Mouse (Mus musculus) hindbrain, postnatal 0 days (tissue): Measurements from ENCODE around the gene Ferd3l. TPM values are rescaled to one million over a fixed set of nuclear protein-coding genes. Genes with fewer than 3 reads are reported as not detected.

Source experiments
- ATAC-seq: fragments of 200-750 bp; cut with Nextera tagmentation; 2 replicates; pipeline ENCODE4 v1.8.0; 2017; ENCODE audit warnings: mild to moderate bottlenecking, moderate TSS enrichment, moderate library complexity
- DNase-seq: peaks from one replicate; pipeline ENCODE4 v3.0.0-alpha.2; 2015; ENCODE audit warnings: low spot score
- H3K27ac ChIP-seq: fragments of 300-500 bp; sonication (generic); 2 replicates; pipeline ENCODE4 v1.5.1; 2014; ENCODE audit warnings: mild to moderate bottlenecking
- H3K27me3 ChIP-seq: fragments of 300-500 bp; sonication (generic); 2 replicates; pipeline ENCODE4 v1.6.1; 2014; ENCODE audit warnings: low read length, mixed read lengths; ENCODE audit not compliant: insufficient read depth
- H3K36me3 ChIP-seq: fragments of 300-500 bp; sonication (generic); 2 replicates; pipeline ENCODE4 v1.6.1; 2014; ENCODE audit warnings: low read length, mixed read lengths; ENCODE audit not compliant: insufficient read depth
- H3K4me1 ChIP-seq: fragments of 300-500 bp; sonication (generic); 2 replicates; pipeline ENCODE4 v1.6.1; 2014; ENCODE audit warnings: antibody characterized with exemption, low read length, mixed read lengths; ENCODE audit not compliant: insufficient read depth
- H3K4me2 ChIP-seq: fragments of 300-500 bp; sonication (generic); 2 replicates; pipeline ENCODE4 v1.6.1; 2014; ENCODE audit warnings: low read depth, mild to moderate bottlenecking, low read length, moderate library complexity, mixed read lengths
- H3K4me3 ChIP-seq: fragments of 300-500 bp; sonication (generic); 2 replicates; pipeline ENCODE4 v1.5.1; 2014; ENCODE audit warnings: low read length
- H3K9ac ChIP-seq: fragments of 300-500 bp; sonication (generic); replicated peaks from 2 replicates; pipeline ENCODE4 v1.6.1; 2014; ENCODE audit warnings: mild to moderate bottlenecking, low read length, moderate library complexity, mixed read lengths
- H3K9me3 ChIP-seq: fragments of 300-500 bp; sonication (generic); 2 replicates; pipeline ENCODE4 v1.6.1; 2016; ENCODE audit warnings: low read length, mixed read lengths
- CTCF ChIP-seq: IDR thresholded peaks from 2 replicates; pipeline ENCODE4 v1.5.1; 2016; ENCODE audit warnings: antibody characterized with exemption, control low read depth, low read depth
- WGBS: fragments of 180-500 bp; shearing (Covaris S2); extraction: QIAGEN DNeasy Blood & Tissue Kit; methylation state at CpG from one replicate; pipeline ENCODE4 v1.1.7; 2014; 5-methylcytosine and 5-hydroxymethylcytosine counted together
- polyA plus RNA-seq: library from polyadenylated mRNA; unstranded; fragments of >200 nt; fragmentation: Nextera tagmentation; extraction: Ambion mirVana; gene quantifications from 2 replicates; pipeline ENCODE4 v1.2.1, GENCODE M21; 2015
- total RNA-seq: library from RNA; depleted of rRNA; stranded (reverse); fragments of >200 nt; gene quantifications from 2 replicates; pipeline ENCODE4 v1.2.3, GENCODE M21; 2014

Gene Ferd3l
- total and polyA plus RNA-seq, 2 experiments from 2014 or later, result 0.16 to 1.4 TPM

GRCm38 (mm10) chr12:33954931-33955565, 26.8 kb downstream of the Ferd3l start:
- Histone ChIP-seq H3K27ac (no peak overlapping the region), H3K4me1 (no peaks in the 10 kb centered on the region), H3K4me2 (no peak overlapping the region), H3K9ac (no peak overlapping the region), H3K36me3 (no peaks in the 10 kb centered on the region), H3K27me3 (peaks cover 52% of the 10 kb centered on the region), H3K9me3 (no peaks in the 10 kb centered on the region), H3K4me3 (no peak overlapping the region)
- no peak for ATAC-seq
- no peak for DNase-seq
- TF ChIP-seq CTCF, result no peak
- 14% methylated on average over 8 of the region's 8 CpGs for WGBS

GRCm38 (mm10) chr12:33955606-33956295, 27.5 kb downstream of the Ferd3l start:
- DNase-seq, result no peak
- no peaks in the 10 kb centered on the region for H3K36me3 ChIP-seq
- 2% methylated on average over 28 of the region's 28 CpGs for WGBS

DNA sequence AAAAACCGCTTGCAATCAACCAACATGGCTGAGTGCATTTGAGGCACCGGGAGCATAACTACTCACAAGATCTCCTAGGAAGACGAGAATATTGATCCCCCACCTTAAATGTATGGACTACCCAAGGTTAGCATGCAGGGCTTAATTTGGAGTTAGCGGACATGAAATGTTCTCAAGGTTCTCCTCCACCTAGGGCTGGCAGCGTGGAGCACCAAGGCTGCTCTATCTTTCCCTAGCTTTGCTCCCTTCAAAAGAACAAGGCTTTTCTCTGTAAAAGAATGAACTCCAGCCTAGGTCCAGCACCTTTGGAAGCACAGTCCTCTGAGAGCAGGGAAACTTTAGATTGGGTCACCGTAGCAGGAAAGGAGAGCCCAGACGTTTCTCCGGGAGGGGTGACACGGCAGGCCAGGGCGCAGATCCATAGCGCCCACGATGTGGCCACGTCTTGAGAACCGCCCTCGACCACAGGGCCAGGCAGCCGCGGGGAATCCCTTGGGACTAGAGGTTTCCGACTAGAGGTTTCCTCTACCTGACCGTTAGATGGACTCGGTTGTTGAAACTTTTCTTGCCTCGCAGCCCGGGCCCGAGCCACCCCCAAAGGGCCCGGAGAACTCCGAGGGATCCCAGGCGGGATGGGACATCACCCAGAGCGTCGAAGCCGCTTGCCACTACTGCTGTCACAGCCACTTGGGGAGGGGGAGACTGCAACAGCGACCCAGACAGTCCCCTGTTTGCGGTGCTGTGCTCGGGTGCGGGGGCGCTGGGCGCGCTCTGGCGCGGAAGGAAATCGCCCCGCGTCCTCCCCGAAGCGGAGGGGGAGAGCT, 28.6 kb downstream of the Ferd3l start:
- no peak for ATAC-seq
- no peak for DNase-seq
- Histone ChIP-seq H3K36me3 (no peaks in the 10 kb centered on the region), H3K27ac (no peak overlapping the region; the same call in 1 of the 2 replicates), H3K4me3 (peak overlapping the region; percentile 43), H3K9ac (no peak overlapping the region), H3K4me2 (peak overlapping the region; percentile 58), H3K9me3 (no peaks in the 10 kb centered on the region), H3K27me3 (peaks cover 66% of the 10 kb centered on the region), H3K4me1 (no peaks in the 10 kb centered on the region)
- under 1% methylated on average over 43 of the region's 43 CpGs for WGBS
- no peak for TF ChIP-seq CTCF

More at GRCm38 (mm10) chr12:33955606-33956295, 27.5 kb downstream of the Ferd3l start:
- H3K9ac ChIP-seq, result no peak overlapping the region
- H3K4me2 ChIP-seq, result no peak overlapping the region
- H3K27ac ChIP-seq, result no peak overlapping the region
- H3K4me1 ChIP-seq, result no peaks in the 10 kb centered on the region
- ATAC-seq, result no peak
- H3K4me3 ChIP-seq, result no peak overlapping the region
- peaks cover 56% of the 10 kb centered on the region for H3K27me3 ChIP-seq
- no peak for TF ChIP-seq CTCF
- no peaks in the 10 kb centered on the region for H3K9me3 ChIP-seq

DNA sequence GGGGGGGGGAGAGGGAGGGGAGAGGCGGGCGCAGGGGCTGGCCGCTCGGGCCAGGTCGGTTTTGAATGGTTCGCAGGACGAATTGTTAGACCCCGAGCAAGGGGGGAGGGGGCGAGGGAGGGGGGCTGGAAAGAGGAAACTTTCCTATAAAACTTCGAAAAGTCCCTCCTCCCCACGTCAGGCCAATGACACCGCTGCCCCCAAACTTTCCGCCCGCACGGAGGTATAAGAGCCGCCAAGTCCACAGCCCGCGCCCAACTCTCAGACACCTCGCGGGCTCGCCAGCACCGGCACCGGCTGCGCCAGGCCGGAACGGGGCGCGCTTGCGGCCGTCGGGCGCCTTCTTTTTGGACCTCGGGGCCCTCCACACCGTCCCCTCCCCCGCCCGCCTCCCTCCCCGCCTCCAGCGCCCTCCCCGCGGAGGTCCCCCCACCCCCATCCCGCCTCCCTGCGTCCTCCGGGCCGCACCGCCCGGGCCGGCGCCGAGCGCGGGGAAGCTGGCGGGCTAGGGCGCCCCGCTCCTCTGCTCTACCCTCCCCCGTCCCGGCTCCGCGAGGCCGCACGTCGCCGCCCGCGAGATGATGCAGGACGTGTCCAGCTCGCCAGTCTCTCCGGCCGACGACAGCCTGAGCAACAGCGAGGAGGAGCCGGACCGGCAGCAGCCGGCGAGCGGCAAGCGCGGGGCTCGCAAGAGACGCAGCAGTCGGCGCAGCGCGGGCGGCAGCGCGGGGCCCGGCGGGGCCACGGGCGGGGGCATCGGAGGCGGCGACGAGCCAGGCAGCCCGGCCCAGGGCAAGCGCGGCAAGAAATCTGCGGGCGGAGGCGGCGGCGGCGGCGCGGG, 29.4 kb downstream of the Ferd3l start, which contains the start of gene Twist1:
Gene Twist1, plus strand, starts transcription at position 272 of the 841 bp plus-strand sequence.
- H3K9ac ChIP-seq, result peak within 1 kb of the TSS; percentile 14; the same call in 1 of the 2 replicates
- DNase-seq (peak; percentile 27), ATAC-seq (peak; percentile 73)
- no peaks in the 10 kb centered on the region for H3K4me1 ChIP-seq
- no peaks in the 10 kb centered on the region for H3K9me3 ChIP-seq
- no peaks in the 10 kb centered on the region for H3K36me3 ChIP-seq
- no peak within 1 kb of the TSS; the same call in 1 of the 2 replicates for H3K27ac ChIP-seq
- under 1% methylated on average over 70 of the region's 105 CpGs for WGBS
- H3K27me3 ChIP-seq, result peaks cover 74% of the 10 kb centered on the region
- H3K4me3 ChIP-seq, result peak within 1 kb of the TSS; percentile 43
- no peak for TF ChIP-seq CTCF
- peak within 1 kb of the TSS; percentile 58 for H3K4me2 ChIP-seq

GRCm38 (mm10) chr12:33958241-33959194, 30.3 kb downstream of the Ferd3l start:
- Histone ChIP-seq H3K9ac (0 out of 2 replicates have a peak overlapping the region, but pooled peaks have one; percentile 14), H3K27me3 (peaks cover 74% of the 10 kb centered on the region), H3K4me2 (peak overlapping the region; percentile 58), H3K4me3 (peak overlapping the region; percentile 43), H3K36me3 (no peaks in the 10 kb centered on the region), H3K27ac (no peak overlapping the region), H3K4me1 (no peaks in the 10 kb centered on the region), H3K9me3 (no peaks in the 10 kb centered on the region)
- under 1% methylated on average over 52 of the region's 56 CpGs for WGBS
- TF ChIP-seq CTCF, result no peak
- DNase-seq (no peak), ATAC-seq (peak; percentile 38)
